Mouse (Mus musculus): Measurements from ENCODE around the gene Gm17949. TPM values are rescaled to one million over a fixed set of nuclear protein-coding genes. Genes with fewer than 3 reads are reported as not detected.

Gm17949 gene
- total and polyA plus RNA-seq, 3 experiments, result 0.08 to 0.13 TPM; not detected in 1

- Histone ChIP-seq H3K36me3 (ENCODE audit: control insufficient read depth in 1 of 2, insufficient read depth in 2 of 2, low read length in 2 of 2) (peaks cover 0 to 8% of the 10 kb centered on the region in 2 experiments; a peak in 1 of 4 replicates), H3K27me3 (ENCODE audit: control insufficient read depth in 1 of 2, insufficient read depth in 2 of 2, low read length in 2 of 2) (no peaks in the 10 kb centered on the region), H3K4me3 (ENCODE audit: control insufficient read depth in 1 of 2, insufficient read depth in 1 of 2, low read depth in 2 of 2, low read length in 2 of 2) (peak overlapping the region; percentile 51 to 67), H3K9ac (ENCODE audit: control insufficient read depth, low read depth, low read length, poor library complexity, severe bottlenecking) (peak overlapping the region; percentile 90), H3K79me2 (ENCODE audit: control insufficient read depth, insufficient read depth, low read length, poor library complexity) (peaks cover 6% of the 10 kb centered on the region), H3K9me3 (replicated peaks; ENCODE audit: insufficient read depth, low read length) (no peaks in the 10 kb centered on the region), H3K27ac (ENCODE audit: control insufficient read depth, low read depth, low read length) (peak overlapping the region; percentile 67), H3K4me1 (ENCODE audit: control insufficient read depth in 1 of 2, insufficient read depth in 2 of 2, low read length in 2 of 2) (peaks cover 2 to 18% of the 10 kb centered on the region in 2 experiments; a peak in 3 of 4 replicates)
- TF ChIP-seq MXI1 (IDR thresholded peaks at IDR 0.05; ENCODE audit: low read depth, low read length), result peak; percentile 28; the same call in 1 of the 2 replicates
- TF ChIP-seq USF1 (IDR thresholded peaks at IDR 0.05; ENCODE audit: low read depth, low read length), result no peak
- peak; percentile 72 for TF ChIP-seq HCFC1 (IDR thresholded peaks at IDR 0.05; ENCODE audit: low read depth, low read length)
- no peak for TF ChIP-seq BHLHE40 (IDR thresholded peaks at IDR 0.05; ENCODE audit: borderline replicate concordance, low read depth, low read length)
- TF ChIP-seq CTCF (IDR thresholded peaks at IDR 0.05 in 2 of 3, conservative IDR thresholded peaks at IDR 0.05 in 1 of 3; ENCODE audit: control insufficient read depth in 1 of 3, insufficient read depth in 1 of 3, low read depth in 2 of 3, low read length in 3 of 3, poor library complexity in 1 of 3, severe bottlenecking in 1 of 3), result peak; percentile 54 to 68 (median 57)
- TF ChIP-seq GATA1 (IDR thresholded peaks at IDR 0.05; ENCODE audit: low read depth, low read length), result peak; percentile 89
- TF ChIP-seq CHD1 (IDR thresholded peaks at IDR 0.05; ENCODE audit: low read depth, low read length), result 0 out of 2 replicates have a peak, but pooled peaks have one; percentile 3
- TF ChIP-seq ZKSCAN1 (IDR thresholded peaks at IDR 0.05; ENCODE audit: low read depth, low read length), result no peak
- peak; percentile 69 for TF ChIP-seq SMC3 (IDR thresholded peaks at IDR 0.05; ENCODE audit: low read depth, low read length)
- TF ChIP-seq SIN3A (IDR thresholded peaks at IDR 0.05; ENCODE audit: low read length), result peak; percentile 89
- peak; percentile 44 for TF ChIP-seq ZC3H11A (IDR thresholded peaks at IDR 0.05; ENCODE audit: low read depth, low read length)
- 0 out of 2 replicates have a peak, but pooled peaks have one; percentile 17 for TF ChIP-seq TBP (IDR thresholded peaks at IDR 0.05; ENCODE audit: low read depth, low read length)
- peak; percentile 80 for TF ChIP-seq NRF1 (IDR thresholded peaks at IDR 0.05; ENCODE audit: insufficient read depth, low read depth, low read length, poor library complexity, severe bottlenecking)
- peak; percentile 62 for TF ChIP-seq RAD21 (IDR thresholded peaks at IDR 0.05; ENCODE audit: low read depth, low read length)
- peak; percentile 98 for DNase-seq (ENCODE audit: low read depth, low spot score)
Observed at GRCm38 (mm10) chr17:57060231-57060801, 49.0 kb downstream of the Gm17949 start.

DNA sequence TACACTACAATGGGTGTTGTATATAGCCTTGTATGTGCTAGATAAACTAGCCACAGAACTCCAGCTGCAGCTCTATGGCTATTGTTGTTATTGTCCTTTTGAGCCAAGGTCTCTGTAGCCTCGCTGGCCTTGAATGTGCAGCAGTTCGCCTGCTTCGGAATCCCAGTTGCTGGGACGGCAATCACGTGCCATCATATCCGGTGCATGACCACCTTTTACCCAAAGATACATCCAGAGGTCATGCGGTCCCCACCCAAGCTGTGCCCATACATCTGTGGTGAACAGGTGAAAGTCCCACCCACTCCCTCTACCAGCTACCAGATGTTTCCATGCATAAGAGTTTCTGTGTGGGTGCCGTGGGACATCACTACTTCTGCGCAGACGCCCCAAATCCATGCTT is 49.8 kb downstream of the Gm17949 start:
- DNase-seq (ENCODE audit: low read depth, low spot score), result no peak
- no peak overlapping the region for H3K27ac ChIP-seq (ENCODE audit: control insufficient read depth, low read depth, low read length)
- peaks cover 6% of the 10 kb centered on the region for H3K79me2 ChIP-seq (ENCODE audit: control insufficient read depth, insufficient read depth, low read length, poor library complexity)
- H3K4me1 ChIP-seq (ENCODE audit: control insufficient read depth in 1 of 2, insufficient read depth in 2 of 2, low read length in 2 of 2), result peaks cover 2 to 18% of the 10 kb centered on the region in 2 experiments; a peak in 3 of 4 replicates
- peak; percentile 46 for TF ChIP-seq USF1 (IDR thresholded peaks at IDR 0.05; ENCODE audit: low read depth, low read length)
- TF ChIP-seq ETS1 (IDR thresholded peaks at IDR 0.05; ENCODE audit: low read depth, low read length), result no peak
- TF ChIP-seq NELFE (IDR thresholded peaks at IDR 0.05; ENCODE audit: low read depth, low read length), result no peak
- TF ChIP-seq BHLHE40 (IDR thresholded peaks at IDR 0.05; ENCODE audit: borderline replicate concordance, low read depth, low read length), result peak; percentile 58; the same call in 1 of the 2 replicates
- peak overlapping the region; percentile 1 to 46; a peak in 3 of 4 replicates for H3K4me3 ChIP-seq (ENCODE audit: control insufficient read depth in 1 of 2, insufficient read depth in 1 of 2, low read depth in 2 of 2, low read length in 2 of 2)
- H3K9ac ChIP-seq (ENCODE audit: control insufficient read depth, low read depth, low read length, poor library complexity, severe bottlenecking), result peak overlapping the region; percentile 40
- H3K9me3 ChIP-seq (replicated peaks; ENCODE audit: insufficient read depth, low read length), result no peaks in the 10 kb centered on the region
- no peaks in the 10 kb centered on the region for H3K27me3 ChIP-seq (ENCODE audit: control insufficient read depth in 1 of 2, insufficient read depth in 2 of 2, low read length in 2 of 2)
- H3K36me3 ChIP-seq (ENCODE audit: control insufficient read depth in 1 of 2, insufficient read depth in 2 of 2, low read length in 2 of 2), result peaks cover 0 to 8% of the 10 kb centered on the region in 2 experiments; a peak in 1 of 4 replicates
